8 mouse cellular contexts compared by ENCODE assay signal in genomic region chrX:106602574-106603258, GRCm38 (mm10). TPM values are rescaled to one million over a fixed set of nuclear protein-coding genes. Genes with fewer than 3 reads are reported as not detected.
A peak's percentile ranks its signal among the peaks of the same experiment; 100 is the strongest.
DNase-seq lines count a peak whose midpoint lies in the region; ATAC-seq and TF ChIP-seq lines count a peak whose summit lies in the region.

No protein-coding gene starts in this region.

- intact Hi-C loops in left cerebral cortex, postnatal 10 days (cut with DNase I) = no loop called here

- H3K9ac ChIP-seq in embryonic facial prominence, embryonic 11.5 days (replicated peaks; ENCODE audit: low read length) = no peak overlapping the region
- no peak overlapping the region for H3K9ac ChIP-seq in liver, embryonic 12.5 days
- no peak overlapping the region for H3K9ac ChIP-seq in stomach, embryonic 15.5 days

- no peak for ATAC-seq in embryonic facial prominence, embryonic 11.5 days (replicated peaks; ENCODE audit: insufficient number of reproducible peaks, low FRiP score, low TSS enrichment, low read depth)
- ATAC-seq in liver, embryonic 12.5 days = no peak
- no peak for ATAC-seq in stomach, embryonic 15.5 days (ENCODE audit: insufficient read depth, low FRiP score, low read depth)
- ATAC-seq in monocyte, adult 5-6 weeks (replicated peaks; ENCODE audit: insufficient number of reproducible peaks, low FRiP score, low TSS enrichment, poor library complexity, severe bottlenecking) = no peak

- H3K4me3 ChIP-seq in thymus, adult 2 months (ENCODE audit: control insufficient read depth, insufficient read depth, low read length) = 0 out of 2 replicates have a peak overlapping the region, but pooled peaks have one; percentile 2
- H3K4me3 ChIP-seq in embryonic facial prominence, embryonic 11.5 days (ENCODE audit: low read depth, low read length) = no peak overlapping the region
- H3K4me3 ChIP-seq in liver, embryonic 12.5 days = no peak overlapping the region
- H3K4me3 ChIP-seq in stomach, embryonic 15.5 days (replicated peaks) = peak overlapping the region; percentile 21

- H3K27ac ChIP-seq in thymus, adult 2 months (ENCODE audit: control insufficient read depth, insufficient read depth, low read length) = no peak overlapping the region
- H3K27ac ChIP-seq in embryonic facial prominence, embryonic 11.5 days (replicated peaks; ENCODE audit: low read depth, low read length) = no peak overlapping the region
- H3K27ac ChIP-seq in liver, embryonic 12.5 days = no peak overlapping the region
- no peak overlapping the region for H3K27ac ChIP-seq in stomach, embryonic 15.5 days

- no peak for TF ChIP-seq POLR2A in thymus, adult 2 months (IDR thresholded peaks at IDR 0.05; ENCODE audit: control insufficient read depth, extremely low read depth, insufficient read depth, low read length, poor library complexity)

- TF ChIP-seq CTCF in thymus, adult 2 months (IDR thresholded peaks at IDR 0.05; ENCODE audit: borderline replicate concordance, control insufficient read depth, extremely low read depth, insufficient read depth, low read length, poor library complexity) = no peak

- 0 out of 2 replicates have a peak, but pooled peaks cover 4% of the 10 kb centered on the region for H3K4me1 ChIP-seq in thymus, adult 2 months (replicated peaks; ENCODE audit: control insufficient read depth, insufficient read depth, low read length)
- H3K4me1 ChIP-seq in embryonic facial prominence, embryonic 11.5 days (ENCODE audit: control insufficient read depth, insufficient read depth, low read length) = no peaks in the 10 kb centered on the region
- H3K4me1 ChIP-seq in liver, embryonic 12.5 days = no peaks in the 10 kb centered on the region
- H3K4me1 ChIP-seq in stomach, embryonic 15.5 days = no peaks in the 10 kb centered on the region

- 13% methylated on average over 9 of the region's 9 CpGs for WGBS in thymus, adult 2 months
- WGBS in embryonic facial prominence, embryonic 11.5 days = 14% methylated on average over 9 of the region's 9 CpGs
- 16% methylated on average over 9 of the region's 9 CpGs for WGBS in liver, embryonic 12.5 days (ENCODE audit: insufficient replicate concordance)
- 17% methylated on average over 9 of the region's 9 CpGs for WGBS in stomach, embryonic 15.5 days

- H3K36me3 ChIP-seq in thymus, adult 2 months (ENCODE audit: control insufficient read depth, insufficient read depth, low read length) = no peaks in the 10 kb centered on the region
- H3K36me3 ChIP-seq in embryonic facial prominence, embryonic 11.5 days (replicated peaks; ENCODE audit: control insufficient read depth, insufficient read depth, low read depth, low read length) = no peaks in the 10 kb centered on the region
- no peaks in the 10 kb centered on the region for H3K36me3 ChIP-seq in liver, embryonic 12.5 days
- no peaks in the 10 kb centered on the region for H3K36me3 ChIP-seq in stomach, embryonic 15.5 days

- no peak overlapping the region; the same call in 1 of the 2 replicates for H3K4me2 ChIP-seq in embryonic facial prominence, embryonic 11.5 days (ENCODE audit: low read depth, low read length)
- H3K4me2 ChIP-seq in liver, embryonic 12.5 days = peak overlapping the region; percentile 22; the same call in 1 of the 2 replicates
- H3K4me2 ChIP-seq in stomach, embryonic 15.5 days = peak overlapping the region; percentile 37

- H3K27me3 ChIP-seq in thymus, adult 2 months (ENCODE audit: control insufficient read depth, insufficient read depth, low read length) = no peaks in the 10 kb centered on the region
- no peaks in the 10 kb centered on the region for H3K27me3 ChIP-seq in embryonic facial prominence, embryonic 11.5 days (ENCODE audit: control insufficient read depth, insufficient read depth, low read length)
- H3K27me3 ChIP-seq in liver, embryonic 12.5 days (replicated peaks) = no peaks in the 10 kb centered on the region
- H3K27me3 ChIP-seq in stomach, embryonic 15.5 days (replicated peaks) = no peaks in the 10 kb centered on the region

- no peaks in the 10 kb centered on the region for H3K9me3 ChIP-seq in embryonic facial prominence, embryonic 11.5 days (replicated peaks; ENCODE audit: control insufficient read depth, low read length)
- H3K9me3 ChIP-seq in liver, embryonic 12.5 days (replicated peaks) = no peaks in the 10 kb centered on the region
- H3K9me3 ChIP-seq in stomach, embryonic 15.5 days = no peaks in the 10 kb centered on the region

- no peak for DNase-seq in thymus, adult 2 months
- DNase-seq in thymus, postnatal 10 days (ENCODE audit: low spot score in 2 of 2) = no peak
- DNase-seq in embryonic facial prominence, embryonic 11.5 days (ENCODE audit: low spot score) = peak; percentile 29
- DNase-seq in cerebellum, postnatal 4 days (ENCODE audit: low spot score in 2 of 2) = no peak
- no peak for DNase-seq in left cerebral cortex, postnatal 10 days (ENCODE audit: extremely low spot score in 1 of 2, low spot score in 2 of 2)

RNA-seq across cellular contexts. Expression of gene Cysltr1, which starts 0.8 kb away (rescaled TPM):
- 0.48 and 1.1 TPM in 2 replicates for polyA plus RNA-seq in thymus, adult 2 months (2012; rRNA removed)
- 1.1 and 1.9 TPM in 2 replicates for polyA plus RNA-seq in embryonic facial prominence, embryonic 11.5 days (2014; fragmentation: Nextera tagmentation; extraction: Ambion mirVana)
- polyA plus RNA-seq in liver, embryonic 12.5 days (2016; fragmentation: Nextera tagmentation; extraction: Ambion mirVana) = 1.4 and 1.5 TPM in 2 replicates
- 5.1 and 6.1 TPM in 2 replicates for polyA plus RNA-seq in stomach, embryonic 15.5 days (2015; fragmentation: Nextera tagmentation; extraction: Ambion mirVana)
- total RNA-seq in left cerebral cortex, postnatal 10 days (2021) = under 1 TPM; 0.24 to 0.51 TPM
- total RNA-seq in monocyte, adult 5-6 weeks (2017) = 0.76 to 5.3 TPM (median 2.0 TPM) in 3 replicates

RNA-seq across cellular contexts. Expression of gene Gm5127, which starts 19.7 kb away (rescaled TPM):
- 0.07 TPM in 1 of 2 replicates, not detected in the other for polyA plus RNA-seq in thymus, adult 2 months (2012; rRNA removed)
- 3.8 and 5.1 TPM in 2 replicates for polyA plus RNA-seq in embryonic facial prominence, embryonic 11.5 days (2014; fragmentation: Nextera tagmentation; extraction: Ambion mirVana)
- polyA plus RNA-seq in liver, embryonic 12.5 days (2016; fragmentation: Nextera tagmentation; extraction: Ambion mirVana) = not detected in 2 replicates
- polyA plus RNA-seq in stomach, embryonic 15.5 days (2015; fragmentation: Nextera tagmentation; extraction: Ambion mirVana) = 0.14 and 0.18 TPM in 2 replicates
- total RNA-seq in left cerebral cortex, postnatal 10 days (2021) = not detected
- 0.75 to 2.3 TPM in 2 of 3 replicates, not detected in the other for total RNA-seq in monocyte, adult 5-6 weeks (2017)

Comparison
In these comparisons a context has a peak if more than half of its experiments do, and no peak if none do; other contexts are left out.
1. H3K4me3 ChIP-seq: peak in thymus, adult 2 months (single experiment) and stomach, embryonic 15.5 days (single experiment); none in embryonic facial prominence, embryonic 11.5 days (single experiment) and liver, embryonic 12.5 days (single experiment).